10 mouse cellular contexts compared by ENCODE assay signal in the genomic region with DNA sequence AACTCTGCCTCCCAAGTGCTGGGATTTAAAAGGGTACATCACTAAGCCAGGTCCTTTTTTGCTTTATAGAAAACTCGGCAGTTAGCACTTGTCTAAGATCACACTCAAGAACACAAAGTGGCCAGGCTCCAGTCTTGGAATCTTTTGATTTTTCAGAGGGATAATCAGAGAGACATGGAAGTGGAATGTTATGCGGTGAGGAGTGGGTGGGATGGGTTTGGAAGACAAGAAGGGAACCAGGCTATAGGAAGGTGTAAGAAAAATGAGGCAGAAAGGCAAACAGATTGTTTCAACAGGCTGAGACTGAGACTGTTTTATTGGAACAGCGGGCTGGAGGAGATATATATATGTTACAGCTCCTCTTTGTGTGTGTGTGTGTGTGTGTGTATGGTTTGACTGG. TPM values are rescaled to one million over a fixed set of nuclear protein-coding genes. Genes with fewer than 3 reads are reported as not detected.
DNase-seq lines count a peak whose midpoint lies in the region; ATAC-seq and TF ChIP-seq lines count a peak whose summit lies in the region.
"Had no signal": no experiment of that assay in that cellular context is flagged by ENCODE, and none has a peak within 500 bp of the region (broad histone marks: within the 10 kb centered on the region; RNA-seq: fewer than 3 reads in every experiment).

No protein-coding gene starts in this region.

- peaks cover 39% of the 10 kb centered on the region for H3K79me2 ChIP-seq in macrophage (ENCODE audit: inconsistent target)

- H3K4me3 ChIP-seq in heart, embryonic 12.5 days = 0 out of 2 replicates have a peak overlapping the region, but pooled peaks have one; percentile 77
- H3K4me3 ChIP-seq in G1E (ENCODE audit: low read depth, low read length) = peak overlapping the region; percentile 89; the same call in 1 of the 2 replicates
- no peak overlapping the region for H3K4me3 ChIP-seq in hindbrain, embryonic 11.5 days (ENCODE audit: low read depth, low read length)
- H3K4me3 ChIP-seq in macrophage (ENCODE audit: inconsistent target) = peak overlapping the region; percentile 99; the same call in 1 of the 2 replicates

- peaks cover 18% of the 10 kb centered on the region for H3K36me3 ChIP-seq in heart, embryonic 12.5 days
- H3K36me3 ChIP-seq in G1E (replicated peaks) (peaks cover 28% of the 10 kb centered on the region), macrophage (ENCODE audit: inconsistent target) (no peaks in the 10 kb centered on the region)
- H3K36me3 ChIP-seq in hindbrain, embryonic 11.5 days (ENCODE audit: control insufficient read depth, insufficient read depth, low read length) = no peaks in the 10 kb centered on the region

- H3K27ac ChIP-seq in heart, embryonic 12.5 days (ENCODE audit: poor library complexity, severe bottlenecking) = peak overlapping the region; percentile 86; the same call in 1 of the 2 replicates
- H3K27ac ChIP-seq in hindbrain, embryonic 11.5 days (ENCODE audit: low read depth, low read length) = peak overlapping the region; percentile 89; the same call in 1 of the 2 replicates
- H3K27ac ChIP-seq in macrophage = peak overlapping the region; percentile 80

- no peak for DNase-seq in heart, postnatal 4 days
- no peak for DNase-seq in G1E (ENCODE audit: low spot score)
- no peak for DNase-seq in hindbrain, embryonic 11.5 days (ENCODE audit: low spot score)
- DNase-seq in layer of hippocampus, adult 9-10 months (ENCODE audit: low spot score) = no peak
- DNase-seq in adrenal gland, postnatal 25 days = no peak
- DNase-seq in layer of hippocampus, adult 11-12 months (ENCODE audit: low spot score) = no peak
- DNase-seq: cerebellum, adult 8-10 months; kidney, adult 8-10 months had no signal

- no peaks in the 10 kb centered on the region for H3K27me3 ChIP-seq in heart, embryonic 12.5 days (replicated peaks)
- H3K27me3 ChIP-seq in G1E (ENCODE audit: insufficient read depth, low read length) = no peaks in the 10 kb centered on the region
- no peaks in the 10 kb centered on the region for H3K27me3 ChIP-seq in hindbrain, embryonic 11.5 days (ENCODE audit: control insufficient read depth, insufficient read depth, low read length)

- 81% methylated on average over 3 of the region's 3 CpGs for WGBS in heart, embryonic 12.5 days
- WGBS in hindbrain, embryonic 11.5 days = 87% methylated on average over 3 of the region's 3 CpGs
- 73% methylated on average over 3 of the region's 3 CpGs for WGBS in macrophage (ENCODE audit: missing documents)

- H3K9ac ChIP-seq in heart, embryonic 12.5 days = no peak overlapping the region
- H3K9ac ChIP-seq in hindbrain, embryonic 11.5 days (ENCODE audit: low read depth, low read length) = no peak overlapping the region

- no peak for ATAC-seq in heart, embryonic 12.5 days (ENCODE audit: insufficient number of reproducible peaks, low FRiP score)
- no peak for ATAC-seq in G1E (ENCODE audit: extremely low read depth, insufficient number of reproducible peaks, low FRiP score, poor library complexity, severe bottlenecking)
- no peak for ATAC-seq in hindbrain, embryonic 11.5 days (ENCODE audit: low FRiP score)

- peak overlapping the region; percentile 87 for H3K4me2 ChIP-seq in heart, embryonic 12.5 days
- peak overlapping the region; percentile 74 for H3K4me2 ChIP-seq in hindbrain, embryonic 11.5 days (replicated peaks; ENCODE audit: low read depth, low read length)

- no peak for TF ChIP-seq CTCF in G1E (IDR thresholded peaks at IDR 0.05; ENCODE audit: low read depth, low read length)

- no peaks in the 10 kb centered on the region for H3K9me3 ChIP-seq in heart, embryonic 12.5 days (replicated peaks)
- no peaks in the 10 kb centered on the region for H3K9me3 ChIP-seq in G1E (replicated peaks)
- H3K9me3 ChIP-seq in hindbrain, embryonic 11.5 days (ENCODE audit: control insufficient read depth, low read length) = no peaks in the 10 kb centered on the region

- H3K4me1 ChIP-seq in heart, embryonic 12.5 days (replicated peaks) = peaks cover 48% of the 10 kb centered on the region
- H3K4me1 ChIP-seq in G1E (ENCODE audit: insufficient read depth, low read depth, low read length) = peaks cover 62% of the 10 kb centered on the region
- no peaks in the 10 kb centered on the region for H3K4me1 ChIP-seq in hindbrain, embryonic 11.5 days (replicated peaks; ENCODE audit: control insufficient read depth, insufficient read depth, low read length)

RNA-seq across cellular contexts. Expression of a gene that starts 0.9 kb away (rescaled TPM):
- 52.4 and 55.2 TPM in 2 replicates for polyA plus RNA-seq in heart, embryonic 12.5 days (2016; fragmentation: Nextera tagmentation; extraction: Ambion mirVana)
- total RNA-seq in heart, postnatal 4 days (2021) = 10 to 100 TPM; 35.1 to 35.6 TPM
- 33.5 and 34.3 TPM in 2 replicates for total RNA-seq in G1E (2014; fragmentation: Nextera tagmentation)
- total RNA-seq in G1E (2017) = 25.2 and 30.3 TPM in 2 replicates
- 30.3 and 30.8 TPM in 2 replicates for polyA plus RNA-seq in G1E (2012)
- 80.7 and 82.8 TPM in 2 replicates for polyA plus RNA-seq in hindbrain, embryonic 11.5 days (2014; fragmentation: Nextera tagmentation; extraction: Ambion mirVana)
- total RNA-seq in macrophage (2018; cell fraction: chromatin; rRNA removed) = 10 to 100 TPM; 13.3 to 49.1 (median 32.2) TPM
- total RNA-seq in macrophage (2018; cell fraction: cytosol; rRNA removed) = 10 to 100 TPM; 21.9 to 54.9 (median 39.7) TPM
- total RNA-seq in macrophage (2018; cell fraction: nucleus; rRNA removed) = 10 to 100 TPM; 16.4 to 50.7 (median 28.8) TPM
- 20.5 to 42.6 TPM (median 42.2 TPM) in 3 replicates for polyA plus RNA-seq in macrophage (2018)
- total RNA-seq in adrenal gland, postnatal 25 days (2021) = 60.2 and 73.3 TPM in 2 replicates

RNA-seq across cellular contexts. Expression of a gene that starts 15.6 kb away (rescaled TPM):
- polyA plus RNA-seq in heart, embryonic 12.5 days (2016; fragmentation: Nextera tagmentation; extraction: Ambion mirVana) = 0.41 and 0.47 TPM in 2 replicates
- under 1 TPM; 0.48 to 0.79 TPM for total RNA-seq in heart, postnatal 4 days (2021)
- total RNA-seq in G1E (2014; fragmentation: Nextera tagmentation) (1.2 and 2.5 TPM in 2 replicates), G1E (2017) (0.05 and 0.35 TPM in 2 replicates)
- polyA plus RNA-seq in G1E (2012) (1.4 and 1.7 TPM in 2 replicates), macrophage (2018) (not detected in 3 replicates)
- 0.59 and 1.2 TPM in 2 replicates for polyA plus RNA-seq in hindbrain, embryonic 11.5 days (2014; fragmentation: Nextera tagmentation; extraction: Ambion mirVana)
- total RNA-seq in macrophage (2018; cell fraction: chromatin; rRNA removed) = 1 to 10 TPM in 1 of 26 experiments, under 1 TPM in 3, not detected in 22; 0.25 to 1.4 (median 0.33) TPM
- total RNA-seq in macrophage (2018; cell fraction: cytosol; rRNA removed) = not detected
- under 1 TPM in 7 of 26 experiments, not detected in 19; 0.18 to 0.48 (median 0.30) TPM for total RNA-seq in macrophage (2018; cell fraction: nucleus; rRNA removed)
- total RNA-seq in adrenal gland, postnatal 25 days (2021) = 1.9 and 2.0 TPM in 2 replicates

RNA-seq across cellular contexts. Expression of a gene that starts 37.9 kb away (rescaled TPM):
- 2.3 and 3.2 TPM in 2 replicates for polyA plus RNA-seq in heart, embryonic 12.5 days (2016; fragmentation: Nextera tagmentation; extraction: Ambion mirVana)
- total RNA-seq in heart, postnatal 4 days (2021) = 1 to 10 TPM; 6.3 to 6.8 TPM
- total RNA-seq in G1E (2014; fragmentation: Nextera tagmentation) (20.9 and 28.4 TPM in 2 replicates), G1E (2017) (27.6 and 29.2 TPM in 2 replicates)
- polyA plus RNA-seq in G1E (2012) (85.3 and 87.2 TPM in 2 replicates), macrophage (2018) (0.98 to 3.1 TPM (median 1.5 TPM) in 3 replicates)
- 2.7 and 3.0 TPM in 2 replicates for polyA plus RNA-seq in hindbrain, embryonic 11.5 days (2014; fragmentation: Nextera tagmentation; extraction: Ambion mirVana)
- total RNA-seq in macrophage (2018; cell fraction: chromatin; rRNA removed) = 10 to 100 TPM in 18 of 26 experiments, 1 to 10 TPM in 8; 4.9 to 97.2 (median 15.8) TPM
- total RNA-seq in macrophage (2018; cell fraction: cytosol; rRNA removed) = 1 to 10 TPM in 24 of 26 experiments, under 1 TPM in 2; 0.66 to 7.7 (median 1.9) TPM
- total RNA-seq in macrophage (2018; cell fraction: nucleus; rRNA removed) = 10 to 100 TPM in 11 of 26 experiments, 1 to 10 TPM in 15; 1.5 to 28.5 (median 6.7) TPM
- 15.7 and 20.1 TPM in 2 replicates for total RNA-seq in adrenal gland, postnatal 25 days (2021)

Comparison
In these comparisons a context has a peak if more than half of its experiments do, and no peak if none do; other contexts are left out.
1. RNA of a gene that starts 37.9 kb away (polyA plus RNA-seq): 85.3 to 87.2 TPM in G1E; 2.3 to 3.2 TPM in heart, embryonic 12.5 days, 2.7 to 3.0 TPM in hindbrain, embryonic 11.5 days and 0.98 to 3.1 TPM in macrophage; every median in the first group is over 10 times any median in the second.
2. Peak in every context shown above with its lines, with median percentiles within 50 percentile points of each other: H3K27ac ChIP-seq.